Mouse (Mus musculus) liver, embryonic 14.5 days (tissue): ENCODE results near the gene Prrx2. TPM values are rescaled to one million over a fixed set of nuclear protein-coding genes. Genes with fewer than 3 reads are reported as not detected.

Source experiments
- ATAC-seq: fragments of 200-750 bp; cut with Nextera tagmentation; 2 replicates; pipeline ENCODE4 v1.8.0; 2017; ENCODE audit warnings: moderate number of reproducible peaks, mild to moderate bottlenecking, moderate library complexity; ENCODE audit not compliant: insufficient read depth
- DNase-seq, 3 experiments: peaks; one replicate each; pipeline ENCODE4 v3.0.0-alpha.2; 2012 to 2013; ENCODE audit warnings: low read depth in 3 of 3, low spot score in 3 of 3
- H3K27ac ChIP-seq: fragments of 300-500 bp; sonication (generic); 2 replicates; pipeline ENCODE4 v1.5.1; 2014; ENCODE audit warnings: moderate library complexity, mild to moderate bottlenecking, control low read depth, inconsistent platforms
- H3K27me3 ChIP-seq: fragments of 300-500 bp; sonication (generic); 2 replicates; pipeline ENCODE4 v1.6.1; 2014; ENCODE audit warnings: mild to moderate bottlenecking, low read length, moderate library complexity; ENCODE audit not compliant: control insufficient read depth, insufficient read depth
- H3K36me3 ChIP-seq: fragments of 300-500 bp; sonication (generic); replicated peaks from 2 replicates; pipeline ENCODE4 v1.6.1; 2014; ENCODE audit warnings: low read depth; ENCODE audit not compliant: control insufficient read depth, insufficient read depth
- H3K4me1 ChIP-seq, 2 experiments: fragments of 200-500 bp in 1 of 2; fragments of 300-500 bp in 1 of 2; sonication (generic) in 1 of 2; replicated peaks; 2 replicates each; pipeline ENCODE4 v1.6.1; 2012 to 2014; ENCODE audit warnings: antibody characterized with exemption in 1 of 2, inconsistent platforms in 1 of 2, low read length in 1 of 2; ENCODE audit not compliant: control insufficient read depth in 2 of 2, insufficient read depth in 2 of 2
- H3K4me2 ChIP-seq: fragments of 300-500 bp; sonication (generic); 2 replicates; pipeline ENCODE4 v1.6.1; 2014; ENCODE audit warnings: low read depth, mild to moderate bottlenecking, control low read depth, moderate library complexity
- H3K4me3 ChIP-seq, 2 experiments: fragments of 200-500 bp in 1 of 2; fragments of 300-500 bp in 1 of 2; sonication (generic) in 1 of 2; 2 replicates each; pipeline ENCODE4 v1.5.1; 2012 to 2014; ENCODE audit warnings: low read depth in 2 of 2, low read length in 2 of 2, mild to moderate bottlenecking in 2 of 2, control low read depth in 1 of 2, inconsistent platforms in 1 of 2, moderate library complexity in 1 of 2; ENCODE audit not compliant: insufficient read depth in 1 of 2
- H3K9ac ChIP-seq: fragments of 300-500 bp; sonication (generic); replicated peaks from 2 replicates; pipeline ENCODE4 v1.6.1; 2014; ENCODE audit warnings: mild to moderate bottlenecking, control low read depth, moderate library complexity
- H3K9me3 ChIP-seq: fragments of 300-500 bp; sonication (generic); 2 replicates; pipeline ENCODE4 v1.6.1; 2016; ENCODE audit warnings: low read length, mixed read lengths; ENCODE audit not compliant: control insufficient read depth
- CTCF ChIP-seq: IDR thresholded peaks from 2 replicates; pipeline ENCODE4 v1.5.1; 2016; ENCODE audit warnings: antibody characterized with exemption, low read depth, control low read depth
- EP300 ChIP-seq: IDR thresholded peaks from 2 replicates; pipeline ENCODE4 v1.6.1; 2016; ENCODE audit warnings: antibody characterized with exemption, low read depth
- WGBS: fragments of 180-500 bp; shearing (Covaris S2); extraction: QIAGEN DNeasy Blood & Tissue Kit; methylation state at CpG from one replicate; pipeline ENCODE4 v1.1.7; 2014; ENCODE audit not compliant: insufficient replicate concordance; 5-methylcytosine and 5-hydroxymethylcytosine counted together
- polyA plus RNA-seq, 2 experiments: library from polyadenylated mRNA; depleted of rRNA in 1 of 2; stranded (reverse) in 1 of 2; unstranded in 1 of 2; fragments of >200 nt; fragmentation: Nextera tagmentation in 1 of 2; extraction: Ambion mirVana in 1 of 2; gene quantifications; 2 replicates each; pipeline versions ENCODE4 v1.2.1 to v1.2.3; 2012 to 2014

Gene Prrx2
- polyA plus RNA-seq, 2 experiments: 0.49 TPM; not detected in 1

- Histone ChIP-seq H3K9ac (no peak overlapping the region), H3K9me3 (no peaks in the 10 kb centered on the region), H3K4me2 (no peak overlapping the region), H3K4me1 (no peaks in the 10 kb centered on the region), H3K36me3 (no peaks in the 10 kb centered on the region), H3K4me3 (no peak overlapping the region), H3K27ac (no peak overlapping the region), H3K27me3 (no peaks in the 10 kb centered on the region)
- WGBS: 41% methylated on average over 9 of the region's 9 CpGs
- 0 out of 2 replicates have a peak, but pooled peaks have one; percentile 14 for TF ChIP-seq CTCF
- TF ChIP-seq EP300: no peak
- no peak for DNase-seq
- no peak for ATAC-seq
Observed at GRCm38 (mm10) chr2:30885453-30886163, 50.8 kb downstream of the Prrx2 start.

DNA sequence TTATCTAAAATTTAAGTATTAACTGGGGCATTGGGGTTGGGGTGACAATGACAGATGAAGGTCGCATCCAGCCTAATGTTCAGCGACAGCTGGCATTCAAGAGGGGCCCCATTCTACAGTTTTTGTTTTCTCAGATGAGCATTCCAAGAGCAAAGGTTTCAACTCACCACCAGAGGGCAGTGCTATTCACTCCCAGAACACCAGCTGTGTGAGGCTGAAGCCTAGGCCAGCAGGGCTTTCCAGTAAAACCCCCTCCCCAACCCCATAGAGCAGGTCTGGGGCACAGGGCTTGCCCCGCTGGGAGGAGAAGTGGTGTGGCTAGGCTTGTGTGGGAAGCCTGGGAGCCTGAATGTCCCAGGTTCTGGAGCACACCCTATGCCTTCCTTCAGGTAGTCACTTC, 56.2 kb downstream of the Prrx2 start:
- no peak for ATAC-seq
- WGBS: 18% methylated on average over 3 of the region's 3 CpGs
- Histone ChIP-seq H3K9me3 (no peaks in the 10 kb centered on the region), H3K4me2 (no peak overlapping the region), H3K36me3 (no peaks in the 10 kb centered on the region), H3K27ac (no peak overlapping the region), H3K27me3 (no peaks in the 10 kb centered on the region), H3K4me3 (no peak overlapping the region), H3K4me1 (no peaks in the 10 kb centered on the region), H3K9ac (no peak overlapping the region)
- peak; percentile 19 to 28 (median 26) for DNase-seq
- peak; percentile 79 for TF ChIP-seq CTCF
- no peak for TF ChIP-seq EP300

GRCm38 (mm10) chr2:30893399-30893798, 58.6 kb downstream of the Prrx2 start:
- no peak overlapping the region for H3K9ac ChIP-seq
- H3K36me3 ChIP-seq: no peaks in the 10 kb centered on the region
- H3K4me3 ChIP-seq: no peak overlapping the region
- DNase-seq (peak; percentile 13 to 24 (median 22)), ATAC-seq (peak; percentile 50; the same call in 1 of the 2 replicates)
- no peaks in the 10 kb centered on the region for H3K4me1 ChIP-seq
- TF ChIP-seq EP300: no peak
- no peak for TF ChIP-seq CTCF
- H3K4me2 ChIP-seq: no peak overlapping the region
- 14% methylated on average over 6 of the region's 6 CpGs for WGBS
- no peaks in the 10 kb centered on the region for H3K9me3 ChIP-seq
- H3K27me3 ChIP-seq: no peaks in the 10 kb centered on the region
- no peak overlapping the region for H3K27ac ChIP-seq

GRCm38 (mm10) chr2:30893946-30894345, 59.2 kb downstream of the Prrx2 start:
- no peak for TF ChIP-seq EP300

DNA sequence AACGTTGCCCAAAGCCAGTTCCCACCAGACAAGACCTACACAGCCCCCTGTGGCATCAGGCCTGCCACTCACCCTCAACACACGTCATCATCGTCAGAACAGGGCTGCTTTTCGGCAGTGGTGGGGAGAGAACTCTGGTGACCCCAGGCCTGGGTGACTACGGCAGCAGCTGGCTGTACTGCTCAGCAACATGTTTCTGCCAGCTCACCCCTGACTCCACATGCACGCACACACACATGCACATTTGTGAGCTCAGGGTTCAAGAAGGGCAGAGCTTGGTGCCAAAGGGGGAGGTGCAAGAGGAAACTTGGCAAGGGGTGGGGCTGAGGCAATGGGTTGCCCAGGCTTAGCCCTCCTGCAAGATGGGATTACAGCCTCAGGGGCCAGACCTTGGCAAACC, 62.5 kb downstream of the Prrx2 start:
- TF ChIP-seq CTCF (no peak), EP300 (no peak)
- WGBS: 25% methylated on average over 6 of the region's 6 CpGs

More at GRCm38 (mm10) chr2:30893946-30894345, 59.2 kb downstream of the Prrx2 start:
- Histone ChIP-seq H3K27ac (no peak overlapping the region), H3K4me1 (no peaks in the 10 kb centered on the region), H3K9me3 (no peaks in the 10 kb centered on the region), H3K27me3 (no peaks in the 10 kb centered on the region), H3K36me3 (no peaks in the 10 kb centered on the region), H3K4me3 (no peak overlapping the region), H3K4me2 (no peak overlapping the region), H3K9ac (no peak overlapping the region)
- DNase-seq (no peak), ATAC-seq (no peak)
- 47% methylated on average over 7 of the region's 7 CpGs for WGBS

More for the DNA sequence above, 62.5 kb downstream of the Prrx2 start:
- no peaks in the 10 kb centered on the region for H3K9me3 ChIP-seq
- H3K9ac ChIP-seq: no peak overlapping the region
- H3K27ac ChIP-seq: no peak overlapping the region
- ATAC-seq: no peak
- no peak overlapping the region for H3K4me2 ChIP-seq
- peaks cover 2% of the 10 kb centered on the region for H3K27me3 ChIP-seq
- DNase-seq: no peak
- H3K4me1 ChIP-seq: no peaks in the 10 kb centered on the region
- H3K4me3 ChIP-seq: no peak overlapping the region
- no peaks in the 10 kb centered on the region for H3K36me3 ChIP-seq
